Mouse (Mus musculus) thymus, postnatal 36 days (tissue): ENCODE data around the gene Tifa.

Experiments used
- DNase-seq, 2 experiments: peaks; one replicate each; pipeline ENCODE4 v3.0.0; 2022; ENCODE audit warnings: mixed read lengths in 2 of 2

The Tifa gene

GRCm38 (mm10) chr3:127868880-127869279 is 79.3 kb downstream of the Tifa start:
- no peak for DNase-seq

- no peak for DNase-seq
Observed at GRCm38 (mm10) chr3:127871575-127871974, 82.0 kb downstream of the Tifa start.

- DNase-seq: no peak
Observed at GRCm38 (mm10) chr3:127874254-127874883, 84.8 kb downstream of the Tifa start.

GRCm38 (mm10) chr3:127875059-127875458 is 85.5 kb downstream of the Tifa start:
- DNase-seq: no peak

GRCm38 (mm10) chr3:127875509-127875908 is 85.9 kb downstream of the Tifa start:
- DNase-seq: no peak

GRCm38 (mm10) chr3:127879968-127880367 is 90.4 kb downstream of the Tifa start:
- DNase-seq: no peak

GRCm38 (mm10) chr3:127881684-127882083 is 92.1 kb downstream of the Tifa start:
- no peak for DNase-seq
